8 mouse cellular contexts compared by ENCODE assay signal in genomic region chr11:120990126-120990781, GRCm38 (mm10). TPM values are rescaled to one million over a fixed set of nuclear protein-coding genes. Genes with fewer than 3 reads are reported as not detected.
DNase-seq lines count a peak whose midpoint lies in the region; ATAC-seq and TF ChIP-seq lines count a peak whose summit lies in the region.

No protein-coding gene starts in this region.

- H3K4me2 ChIP-seq in intestine, embryonic 16.5 days (ENCODE audit: low read depth, low read length) = peak overlapping the region; percentile 91
- H3K4me2 ChIP-seq in neural tube, embryonic 12.5 days (replicated peaks) = peak overlapping the region; percentile 88

- 0 out of 4 replicates have a peak, but pooled peaks of 1 of the 2 experiments have one; percentile 6 for TF ChIP-seq EP300 in MEL (IDR thresholded peaks at IDR 0.05; ENCODE audit: low read depth in 1 of 2, low read length in 2 of 2)

- H3K9me3 ChIP-seq in MEL (replicated peaks; ENCODE audit: insufficient read depth, low read length) = no peaks in the 10 kb centered on the region
- H3K9me3 ChIP-seq in intestine, embryonic 16.5 days (ENCODE audit: control insufficient read depth, low read length) = no peaks in the 10 kb centered on the region
- H3K9me3 ChIP-seq in neural tube, embryonic 12.5 days = no peaks in the 10 kb centered on the region

- peak overlapping the region; percentile 83 to 99 for H3K4me3 ChIP-seq in MEL (ENCODE audit: control insufficient read depth in 1 of 2, insufficient read depth in 1 of 2, low read depth in 2 of 2, low read length in 2 of 2)
- peak overlapping the region; percentile 97 for H3K4me3 ChIP-seq in intestine, embryonic 16.5 days (ENCODE audit: low read length)
- H3K4me3 ChIP-seq in neural tube, embryonic 12.5 days = peak overlapping the region; percentile 100

- peaks cover 17 to 37% of the 10 kb centered on the region in 2 experiments for H3K36me3 ChIP-seq in MEL (ENCODE audit: control insufficient read depth in 1 of 2, insufficient read depth in 2 of 2, low read length in 2 of 2)
- H3K36me3 ChIP-seq in intestine, embryonic 16.5 days (ENCODE audit: control insufficient read depth, insufficient read depth, low read length) = 0 out of 2 replicates have a peak, but pooled peaks cover 3% of the 10 kb centered on the region
- H3K36me3 ChIP-seq in neural tube, embryonic 12.5 days = peaks cover 16% of the 10 kb centered on the region; the same call in 1 of the 2 replicates

- H3K9ac ChIP-seq in MEL (ENCODE audit: control insufficient read depth, low read depth, low read length, poor library complexity, severe bottlenecking) = peak overlapping the region; percentile 97
- peak overlapping the region; percentile 100 for H3K9ac ChIP-seq in intestine, embryonic 16.5 days (ENCODE audit: low read depth, low read length)
- peak overlapping the region; percentile 100 for H3K9ac ChIP-seq in neural tube, embryonic 12.5 days

- peak; percentile 27 for ATAC-seq in intestine, embryonic 16.5 days
- ATAC-seq in neural tube, embryonic 12.5 days (ENCODE audit: low FRiP score, low read depth) = peak; percentile 52; the same call in 1 of the 2 replicates

- H3K4me1 ChIP-seq in MEL (ENCODE audit: control insufficient read depth in 1 of 2, insufficient read depth in 2 of 2, low read length in 2 of 2) = peaks cover 21 to 30% of the 10 kb centered on the region in 2 experiments
- peaks cover 37% of the 10 kb centered on the region for H3K4me1 ChIP-seq in intestine, embryonic 16.5 days (ENCODE audit: control insufficient read depth, insufficient read depth, low read length)
- peaks cover 32% of the 10 kb centered on the region for H3K4me1 ChIP-seq in neural tube, embryonic 12.5 days

- TF ChIP-seq POLR2A in MEL (IDR thresholded peaks at IDR 0.05; ENCODE audit: control insufficient read depth in 1 of 2, insufficient read depth in 1 of 2, low read depth in 1 of 2, low read length in 2 of 2, poor library complexity in 1 of 2) = no peak

- DNase-seq in 3134 (ENCODE audit: extremely low read depth, insufficient read length, low spot score) (peak; percentile 43), MEL (ENCODE audit: low read depth, low spot score) (peak; percentile 58)
- DNase-seq in cerebellum, postnatal 14 days = peak; percentile 37 to 58
- DNase-seq in gastrocnemius, postnatal 14 days = peak; percentile 68
- peak; percentile 56 to 66 for DNase-seq in lung, adult 18-20 months
- DNase-seq in yolk sac, embryonic 10.5 days (ENCODE audit: low spot score) = peak; percentile 76

- H3K27me3 ChIP-seq in MEL (ENCODE audit: control insufficient read depth in 1 of 2, insufficient read depth in 2 of 2, low read length in 2 of 2) = no peaks in the 10 kb centered on the region
- no peaks in the 10 kb centered on the region for H3K27me3 ChIP-seq in intestine, embryonic 16.5 days (replicated peaks; ENCODE audit: control insufficient read depth, insufficient read depth, low read length)
- no peaks in the 10 kb centered on the region for H3K27me3 ChIP-seq in neural tube, embryonic 12.5 days (replicated peaks)

- intact Hi-C loops in gastrocnemius, postnatal 14 days (cut with DNase I; ENCODE audit: low total_unique reads) = no loop called here

- H3K27ac ChIP-seq in MEL (ENCODE audit: control insufficient read depth, low read depth, low read length) = peak overlapping the region; percentile 72; the same call in 1 of the 2 replicates
- H3K27ac ChIP-seq in intestine, embryonic 16.5 days (ENCODE audit: low read length) = peak overlapping the region; percentile 94
- H3K27ac ChIP-seq in neural tube, embryonic 12.5 days = peak overlapping the region; percentile 87

- peaks cover 67% of the 10 kb centered on the region for H3K79me2 ChIP-seq in MEL (ENCODE audit: control insufficient read depth, insufficient read depth, low read length, poor library complexity)

- WGBS in intestine, embryonic 16.5 days = 1% methylated on average over 32 of the region's 35 CpGs
- WGBS in neural tube, embryonic 12.5 days = 0% methylated on average over 27 of the region's 35 CpGs

- TF ChIP-seq RAD21 in MEL (IDR thresholded peaks at IDR 0.05; ENCODE audit: low read depth, low read length) = no peak

- TF ChIP-seq CTCF in MEL (IDR thresholded peaks at IDR 0.05 in 2 of 3, conservative IDR thresholded peaks at IDR 0.05 in 1 of 3; ENCODE audit: control insufficient read depth in 1 of 3, insufficient read depth in 1 of 3, low read depth in 2 of 3, low read length in 3 of 3, poor library complexity in 1 of 3, severe bottlenecking in 1 of 3) = no peak

TF ChIP-seq in MEL, 35 proteins besides CTCF, POLR2A, EP300 and RAD21:
- 0 out of 2 replicates have a peak, but pooled peaks have one; percentile 31 for TF ChIP-seq HCFC1 (IDR thresholded peaks at IDR 0.05; ENCODE audit: low read depth, low read length)
- TF ChIP-seq JUND (IDR thresholded peaks at IDR 0.05; ENCODE audit: low read depth, low read length) = no peak
- peak; percentile 90 for TF ChIP-seq SIN3A (IDR thresholded peaks at IDR 0.05; ENCODE audit: low read length)
- no peak; the same call in 1 of the 2 replicates for TF ChIP-seq ZMIZ1 (IDR thresholded peaks at IDR 0.05; ENCODE audit: low read depth, low read length)
- TF ChIP-seq MAZ (IDR thresholded peaks at IDR 0.05; ENCODE audit: low read depth, low read length) = 0 out of 2 replicates have a peak, but pooled peaks have one; percentile 28
- TF ChIP-seq MAX (IDR thresholded peaks at IDR 0.05; ENCODE audit: low read length) = peak; percentile 68
- peak; percentile 90 for TF ChIP-seq MXI1 (IDR thresholded peaks at IDR 0.05; ENCODE audit: low read depth, low read length)

RNA-seq across cellular contexts. Expression of gene Csnk1d, which starts 0.9 kb away (rescaled TPM):
- 81.3 and 83.2 TPM in 2 replicates for total RNA-seq in MEL (2012; rRNA removed)
- polyA plus RNA-seq in MEL (2012; ENCODE audit: insufficient read depth in 1 of 2, insufficient read length in 2 of 2, low read depth in 1 of 2, low replicate concordance in 2 of 2, missing spikeins in 1 of 2) = 100 to 1,000 TPM; 121 to 329 TPM
- total RNA-seq in gastrocnemius, postnatal 14 days (2021) = 10 to 100 TPM; 50.2 to 56.9 TPM
- 93.9 and 97.7 TPM in 2 replicates for polyA plus RNA-seq in intestine, embryonic 16.5 days (2015; fragmentation: Nextera tagmentation; extraction: Ambion mirVana)
- 157 TPM in 2 replicates for polyA plus RNA-seq in neural tube, embryonic 12.5 days (2016; fragmentation: Nextera tagmentation; extraction: Ambion mirVana)

RNA-seq across cellular contexts. Expression of gene Slc16a3, which starts 42.0 kb away (rescaled TPM):
- 570 and 748 TPM in 2 replicates for total RNA-seq in MEL (2012; rRNA removed)
- 100 to 1,000 TPM in 1 of 2 experiments, 10 to 100 TPM in 1; 85.7 to 610 TPM for polyA plus RNA-seq in MEL (2012; ENCODE audit: insufficient read depth in 1 of 2, insufficient read length in 2 of 2, low read depth in 1 of 2, low replicate concordance in 2 of 2, missing spikeins in 1 of 2)
- total RNA-seq in gastrocnemius, postnatal 14 days (2021) = 100 to 1,000 TPM; 272 to 355 TPM
- 83.8 and 92.6 TPM in 2 replicates for polyA plus RNA-seq in intestine, embryonic 16.5 days (2015; fragmentation: Nextera tagmentation; extraction: Ambion mirVana)
- 31.8 and 38.4 TPM in 2 replicates for polyA plus RNA-seq in neural tube, embryonic 12.5 days (2016; fragmentation: Nextera tagmentation; extraction: Ambion mirVana)

RNA-seq across cellular contexts. Expression of gene Cd7, which starts 49.0 kb away (rescaled TPM):
- 0.39 and 0.58 TPM in 2 replicates for total RNA-seq in MEL (2012; rRNA removed)
- under 1 TPM in 1 of 2 experiments, not detected in 1; 0.33 TPM for polyA plus RNA-seq in MEL (2012; ENCODE audit: insufficient read depth in 1 of 2, insufficient read length in 2 of 2, low read depth in 1 of 2, low replicate concordance in 2 of 2, missing spikeins in 1 of 2)
- not detected for total RNA-seq in gastrocnemius, postnatal 14 days (2021)
- 6.7 and 7.9 TPM in 2 replicates for polyA plus RNA-seq in intestine, embryonic 16.5 days (2015; fragmentation: Nextera tagmentation; extraction: Ambion mirVana)
- 0.34 and 0.47 TPM in 2 replicates for polyA plus RNA-seq in neural tube, embryonic 12.5 days (2016; fragmentation: Nextera tagmentation; extraction: Ambion mirVana)

RNA-seq across cellular contexts. Expression of gene Ccdc57, which starts 57.6 kb away (rescaled TPM):
- 4.4 and 5.3 TPM in 2 replicates for total RNA-seq in MEL (2012; rRNA removed)
- polyA plus RNA-seq in MEL (2012; ENCODE audit: insufficient read depth in 1 of 2, insufficient read length in 2 of 2, low read depth in 1 of 2, low replicate concordance in 2 of 2, missing spikeins in 1 of 2) = 1 to 10 TPM in 1 of 2 experiments, not detected in 1; 7.4 TPM
- 1 to 10 TPM; 2.3 to 2.8 TPM for total RNA-seq in gastrocnemius, postnatal 14 days (2021)
- polyA plus RNA-seq in intestine, embryonic 16.5 days (2015; fragmentation: Nextera tagmentation; extraction: Ambion mirVana) = 3.6 and 4.3 TPM in 2 replicates
- 4.7 and 5.6 TPM in 2 replicates for polyA plus RNA-seq in neural tube, embryonic 12.5 days (2016; fragmentation: Nextera tagmentation; extraction: Ambion mirVana)

Comparison
In these comparisons a context has a peak if more than half of its experiments do, and no peak if none do; other contexts are left out.
1. Peak in every context shown above with its lines: DNase-seq, ATAC-seq, H3K4me3 ChIP-seq and H3K27ac ChIP-seq.